Mouse (Mus musculus) monocyte, adult 5-6 weeks (primary cell): ENCODE data around the gene Sft2d1. TPM values are rescaled to one million over a fixed set of nuclear protein-coding genes. Genes with fewer than 3 reads are reported as not detected.
A peak's percentile ranks its signal among the peaks of the same experiment; 100 is the strongest.
"Not testable (repeated sequence)": the region's sequence is repeated elsewhere in the genome, so short reads cannot be mapped to it uniquely, and the experiment has no call there.

Source experiments
- ATAC-seq: fragments of 153-309, 156-312 bp; replicated peaks from 2 replicates; pipeline ENCODE4 v1.8.0; 2017; ENCODE audit warnings: mild to moderate bottlenecking; ENCODE audit not compliant: low TSS enrichment, insufficient number of reproducible peaks, severe bottlenecking, poor library complexity, low FRiP score
- total RNA-seq: library from RNA; stranded (forward); fragments of 200-1000, 200-491, 200-594 nt; gene quantifications from 3 replicates; pipeline ENCODE4 v1.2.3, GENCODE M21; 2017

The Sft2d1 gene
- total RNA-seq, 1 experiment from 2014 or later = 73.1 TPM

DNA sequence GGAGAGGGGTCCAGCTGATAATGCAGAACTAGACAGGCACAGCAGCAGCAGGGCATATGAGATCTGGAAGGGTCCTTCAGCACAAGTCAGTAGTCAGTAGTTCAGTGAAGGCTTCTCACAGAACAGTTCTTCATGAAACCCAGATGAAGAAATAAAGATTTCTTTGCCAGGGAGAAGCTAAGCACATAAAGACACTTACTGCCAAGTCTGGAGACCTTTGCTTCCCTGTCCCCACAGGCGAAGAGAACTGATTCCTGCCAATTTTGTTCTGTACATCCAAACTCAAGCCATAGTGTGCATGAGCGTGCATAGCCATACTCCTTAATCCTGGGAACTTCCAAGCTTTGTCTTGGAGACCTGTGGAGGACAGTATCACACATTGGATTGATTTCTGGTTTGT, 12.6 kb upstream of the Sft2d1 start:
- ATAC-seq = no peak

DNA sequence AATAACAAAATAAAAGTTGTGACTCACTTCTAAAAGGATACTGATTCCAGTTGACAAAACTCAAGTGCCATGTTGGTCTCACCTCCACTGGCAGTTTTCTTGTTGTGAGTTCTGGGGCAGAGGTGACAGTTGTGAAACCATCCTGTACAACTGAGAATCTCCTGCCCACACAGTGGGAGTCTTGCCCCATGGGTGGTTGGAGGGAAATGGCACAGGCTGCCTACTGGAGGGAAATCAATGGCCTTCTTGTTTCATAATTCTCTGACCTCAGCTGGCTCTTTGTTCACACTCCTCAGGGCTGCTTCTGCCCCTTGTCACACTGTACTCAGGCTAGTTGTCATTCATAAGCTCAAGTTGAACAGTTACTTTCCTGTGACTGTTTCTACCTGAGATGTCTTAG, 11.4 kb upstream of the Sft2d1 start:
- ATAC-seq = no peak

DNA sequence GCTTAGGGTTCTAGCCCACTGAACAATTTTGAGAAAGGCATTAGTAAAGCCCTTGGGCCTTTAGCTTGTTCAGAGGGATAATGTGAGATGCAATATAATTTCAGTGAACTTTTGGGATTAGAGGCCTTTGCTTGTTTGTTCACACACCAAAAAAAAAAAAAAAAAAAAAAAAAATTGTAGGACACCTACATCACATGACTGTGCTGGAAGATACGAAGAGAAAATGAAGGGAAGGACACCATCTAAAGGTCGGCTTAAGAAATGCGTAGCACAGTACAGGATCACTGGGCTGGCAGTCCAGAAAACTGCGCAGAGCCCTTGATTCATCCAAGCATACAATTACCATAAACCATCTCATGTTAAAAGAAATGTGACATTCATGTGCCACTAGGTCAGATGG, 9.4 kb upstream of the Sft2d1 start:
- no peak for ATAC-seq

DNA sequence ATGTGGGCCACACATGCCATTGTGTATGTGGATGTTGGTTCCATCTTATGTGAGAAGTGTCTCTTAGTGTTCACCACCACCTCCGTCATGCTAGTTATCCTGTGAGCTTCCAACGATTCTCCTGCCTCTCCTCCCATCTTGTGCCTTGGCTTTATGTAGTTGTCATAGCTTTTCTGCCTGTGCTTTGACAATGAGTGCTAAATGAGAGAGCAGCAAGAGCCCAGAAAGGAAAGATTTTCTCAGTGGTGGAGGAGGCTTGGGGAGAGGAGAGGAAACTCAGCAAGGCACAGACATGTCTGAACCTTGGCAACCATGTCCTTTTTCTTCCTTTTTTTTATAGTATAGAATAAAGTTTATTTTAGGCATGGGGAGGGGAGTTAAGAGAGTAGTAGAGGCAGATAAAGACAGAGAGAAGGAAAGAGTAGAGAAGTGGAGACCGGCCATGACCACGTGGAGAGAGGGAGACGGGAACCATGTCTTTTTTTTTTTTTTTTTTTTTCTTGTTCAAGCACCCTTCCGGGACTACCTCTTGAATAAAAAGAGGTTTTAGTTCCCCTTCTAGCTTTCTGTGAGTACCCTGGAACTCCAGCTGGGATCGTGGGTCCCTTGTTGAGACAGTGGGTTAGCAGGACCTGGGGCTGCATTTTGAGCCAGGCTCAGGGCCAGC, 8.0 kb upstream of the Sft2d1 start:
- ATAC-seq = no peak

DNA sequence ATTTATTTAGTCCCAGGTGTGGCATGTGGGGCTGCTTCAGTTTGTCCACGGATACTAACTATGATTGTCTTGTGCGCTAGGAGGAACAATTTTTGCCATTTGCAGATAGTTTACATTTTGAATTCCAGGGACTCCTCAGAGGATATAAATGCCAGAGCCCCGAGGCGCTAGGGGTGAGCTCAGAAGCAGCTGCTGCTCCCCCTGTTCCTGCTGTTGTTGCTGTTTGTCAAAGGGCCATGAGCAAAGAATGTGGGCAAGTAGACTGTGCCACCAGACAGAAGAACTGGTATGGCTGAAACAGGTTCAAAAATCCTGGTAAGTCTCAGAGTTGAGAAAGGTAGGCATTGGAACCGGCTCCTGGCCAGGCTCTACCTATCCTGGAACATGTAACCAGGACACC, 7.2 kb upstream of the Sft2d1 start:
- ATAC-seq = no peak

DNA sequence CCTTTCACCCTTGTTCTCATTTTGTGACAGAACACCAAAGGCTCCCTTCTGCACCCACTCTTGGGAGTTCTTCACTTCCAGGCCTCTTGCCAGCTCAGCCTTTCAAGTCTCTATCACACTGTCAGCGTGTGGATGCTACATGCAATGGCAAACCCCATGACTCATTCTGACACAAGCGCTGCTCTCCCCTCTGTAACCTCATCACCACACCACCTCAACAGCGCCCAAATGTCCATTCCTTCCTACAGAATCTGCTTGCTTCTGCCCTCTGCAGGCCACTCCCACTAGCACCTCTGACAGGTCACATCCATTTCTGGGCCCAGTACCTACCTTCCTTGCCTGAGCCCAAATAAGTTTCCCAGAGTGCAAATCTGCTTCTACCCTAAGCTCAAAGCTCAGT, 5.1 kb upstream of the Sft2d1 start:
- ATAC-seq = no peak

DNA sequence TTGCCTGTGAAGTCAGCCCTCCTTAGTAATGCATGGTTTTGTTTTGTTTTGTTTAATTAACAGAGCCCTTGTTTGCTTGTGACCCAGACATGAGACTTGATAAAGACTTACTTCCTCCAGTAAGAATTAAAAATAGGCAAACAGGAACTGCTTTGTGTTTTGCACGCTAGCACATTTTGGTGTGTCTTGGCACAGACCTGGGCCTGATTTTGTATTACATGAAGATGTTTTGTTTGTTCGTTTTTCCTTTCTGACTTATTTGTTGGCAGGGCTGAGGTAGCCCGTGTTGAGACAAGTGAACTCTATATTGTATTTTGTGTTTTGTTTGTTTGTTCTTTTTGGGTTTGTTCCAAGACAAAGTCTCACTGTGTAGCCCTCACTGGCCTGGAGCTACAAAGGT, 849 bp downstream of the Sft2d1 start:
- no peak for ATAC-seq

DNA sequence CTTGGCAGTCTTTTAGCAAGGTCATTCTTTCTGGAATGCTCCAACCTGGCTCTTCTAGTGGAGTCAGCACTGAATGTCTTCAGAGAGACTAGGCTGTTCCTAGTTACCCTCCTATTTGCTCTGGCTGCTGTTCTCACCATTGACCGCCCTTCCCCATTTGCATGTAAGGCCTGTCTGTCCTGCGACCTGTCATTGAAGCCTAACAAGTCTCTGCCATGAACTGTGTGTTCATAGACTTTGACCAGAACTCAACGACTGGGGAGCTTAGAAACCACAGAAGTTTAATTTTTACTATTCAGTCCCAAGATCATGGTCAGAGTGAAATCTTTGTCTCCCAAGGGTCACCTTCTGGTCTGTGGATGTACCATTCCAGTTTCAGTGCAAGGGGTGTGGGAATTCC, 3.1 kb downstream of the Sft2d1 start:
- no peak for ATAC-seq

DNA sequence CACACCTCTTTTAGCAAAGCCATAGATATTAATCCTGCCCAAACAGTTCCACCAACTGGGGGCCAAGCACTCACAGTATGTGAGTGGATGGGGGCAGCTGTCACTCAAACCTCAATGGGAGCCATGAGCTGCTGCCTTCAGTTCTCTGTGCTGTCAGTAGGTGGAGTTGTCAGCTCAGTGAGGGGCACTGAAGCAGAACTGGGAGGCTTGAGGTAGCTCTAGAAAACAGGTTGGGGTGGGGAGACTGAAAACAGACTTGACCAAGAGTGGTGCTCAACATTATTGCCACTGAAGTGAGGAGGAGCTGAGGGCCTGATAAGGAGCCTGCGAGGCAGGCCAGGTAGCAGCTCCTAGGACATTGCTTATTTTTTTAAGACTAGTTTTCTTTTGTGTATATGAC, 5.3 kb downstream of the Sft2d1 start:
- no peak for ATAC-seq

DNA sequence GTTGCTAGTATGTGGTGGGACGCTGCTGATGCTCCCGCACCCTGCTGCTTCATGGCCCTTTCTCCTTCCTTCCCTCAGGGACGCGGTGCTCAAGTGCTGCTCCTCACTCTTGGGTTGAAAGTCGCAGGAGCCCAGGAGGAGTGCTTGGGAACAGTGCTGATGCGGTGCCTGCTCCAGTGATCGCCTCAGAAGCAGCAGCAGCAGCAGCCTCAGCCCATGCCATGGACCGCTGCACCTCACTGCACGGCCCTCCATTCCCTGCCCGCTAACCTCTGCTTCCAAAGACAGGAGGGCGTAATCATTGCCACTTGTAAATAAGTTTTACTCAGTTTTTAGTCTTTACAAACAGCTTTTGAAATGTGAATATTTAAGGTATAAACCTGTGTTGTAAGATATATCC, 16.0 kb downstream of the Sft2d1 start:
- ATAC-seq = not testable (repeated sequence)

DNA sequence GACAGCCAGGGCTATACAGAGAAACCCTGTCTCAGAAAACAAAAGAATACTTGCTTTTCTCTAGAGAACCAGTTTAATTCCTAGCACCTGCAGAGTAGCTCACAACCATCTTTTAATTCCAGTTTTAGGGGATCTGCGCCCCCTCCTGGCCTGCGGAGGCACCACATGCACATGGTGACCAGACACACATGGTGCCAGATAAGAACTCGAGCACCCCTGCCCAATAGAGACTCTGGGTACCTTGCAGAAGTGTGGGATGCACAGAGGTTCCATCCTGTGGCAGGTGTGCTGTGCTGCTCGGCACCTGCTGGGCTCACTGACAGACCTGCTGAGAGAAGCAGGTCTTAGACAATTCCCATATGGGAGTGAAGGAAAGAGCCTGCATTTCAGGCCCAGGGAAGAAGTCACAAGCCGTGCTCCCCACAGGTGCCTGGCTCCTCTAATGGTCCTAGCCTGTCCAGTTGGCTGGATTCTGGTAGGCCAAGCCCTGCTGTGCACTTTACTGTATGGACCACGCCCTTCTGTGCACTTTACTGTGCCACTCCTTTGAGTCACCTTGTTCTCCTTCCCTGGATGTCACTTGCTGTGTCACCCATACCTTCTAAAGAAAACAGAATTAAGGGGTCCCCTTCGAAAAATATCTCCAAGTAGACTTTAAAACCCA, 17.7 kb downstream of the Sft2d1 start:
- 0 out of 2 replicates have a peak, but pooled peaks have one; percentile 51 for ATAC-seq

DNA sequence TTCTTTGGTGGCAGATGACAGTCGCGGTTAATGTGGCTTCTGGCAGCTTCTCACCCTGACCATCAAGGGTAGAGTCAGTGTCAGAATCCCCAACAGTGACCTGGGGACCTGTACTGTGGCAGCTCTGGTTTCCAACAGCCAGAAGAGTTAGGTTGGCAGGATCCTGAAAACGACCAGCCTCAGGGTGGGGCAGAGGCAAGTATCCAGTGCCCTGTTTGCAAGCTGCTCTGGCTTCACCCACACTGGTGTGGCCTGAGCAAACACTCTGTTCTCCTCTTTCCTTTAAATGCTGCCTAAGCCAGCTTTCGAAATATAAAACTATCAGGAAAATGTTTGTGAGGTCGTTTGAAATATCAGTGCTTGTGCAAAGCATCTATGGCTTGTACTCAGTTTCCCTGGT, 19.7 kb downstream of the Sft2d1 start:
- ATAC-seq = no peak

DNA sequence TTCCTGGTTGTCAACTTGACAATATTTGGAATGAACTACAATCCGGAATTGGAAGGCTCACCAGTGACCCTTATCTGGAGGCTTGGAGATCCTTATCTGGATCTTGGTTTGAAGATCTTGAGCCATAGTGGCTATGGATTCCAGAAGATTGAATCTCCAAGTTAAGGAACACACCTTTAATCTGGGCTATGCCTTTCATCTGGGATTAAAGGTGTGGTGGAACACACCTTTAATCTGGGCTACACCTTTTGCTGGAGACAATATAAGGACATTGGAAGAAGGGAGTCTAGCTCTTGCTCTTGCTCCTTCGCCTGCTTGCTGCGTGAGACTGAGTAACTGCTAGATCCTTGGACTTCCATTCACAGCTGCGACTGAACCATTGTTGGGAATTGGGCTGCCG, 26.3 kb downstream of the Sft2d1 start, which contains the start of gene Prr18:
TSS of gene Prr18 (plus strand) at position 301 of the 400 bp plus-strand sequence.
- not testable (repeated sequence) for ATAC-seq

DNA sequence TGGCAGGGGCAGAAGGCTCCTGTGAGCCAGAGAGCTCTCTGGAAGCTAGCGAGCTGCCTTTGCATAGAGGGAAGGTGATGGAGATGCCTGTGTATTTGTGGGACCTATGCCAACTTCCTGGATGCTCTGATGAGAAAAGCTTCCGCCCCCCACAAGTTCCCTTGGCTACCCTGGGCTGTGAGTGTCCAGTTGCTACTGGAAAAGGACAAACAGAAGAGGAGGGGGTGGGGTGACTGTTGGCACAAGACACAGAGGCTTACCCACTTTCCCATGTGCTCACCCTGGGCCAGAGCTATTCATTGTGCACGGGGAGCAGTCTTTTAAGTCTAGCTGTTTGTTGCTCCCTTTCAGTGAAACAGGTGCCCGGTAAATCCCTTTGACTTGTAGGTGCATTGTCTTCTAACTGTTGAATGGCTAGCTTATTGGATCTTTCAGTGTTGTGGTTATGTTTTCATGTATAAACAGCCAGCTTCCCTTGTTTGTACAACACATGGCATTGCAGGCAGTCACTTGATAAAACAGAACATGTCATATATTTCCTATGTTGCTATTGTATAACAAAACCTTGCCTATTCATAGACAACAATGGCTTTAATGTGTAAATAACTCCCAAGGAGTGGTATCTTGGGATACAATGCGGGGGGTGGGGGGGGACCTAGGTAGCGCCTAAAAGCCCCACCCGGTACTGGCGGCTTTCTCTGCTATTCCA, 28.9 kb downstream of the Sft2d1 start:
- no peak for ATAC-seq

DNA sequence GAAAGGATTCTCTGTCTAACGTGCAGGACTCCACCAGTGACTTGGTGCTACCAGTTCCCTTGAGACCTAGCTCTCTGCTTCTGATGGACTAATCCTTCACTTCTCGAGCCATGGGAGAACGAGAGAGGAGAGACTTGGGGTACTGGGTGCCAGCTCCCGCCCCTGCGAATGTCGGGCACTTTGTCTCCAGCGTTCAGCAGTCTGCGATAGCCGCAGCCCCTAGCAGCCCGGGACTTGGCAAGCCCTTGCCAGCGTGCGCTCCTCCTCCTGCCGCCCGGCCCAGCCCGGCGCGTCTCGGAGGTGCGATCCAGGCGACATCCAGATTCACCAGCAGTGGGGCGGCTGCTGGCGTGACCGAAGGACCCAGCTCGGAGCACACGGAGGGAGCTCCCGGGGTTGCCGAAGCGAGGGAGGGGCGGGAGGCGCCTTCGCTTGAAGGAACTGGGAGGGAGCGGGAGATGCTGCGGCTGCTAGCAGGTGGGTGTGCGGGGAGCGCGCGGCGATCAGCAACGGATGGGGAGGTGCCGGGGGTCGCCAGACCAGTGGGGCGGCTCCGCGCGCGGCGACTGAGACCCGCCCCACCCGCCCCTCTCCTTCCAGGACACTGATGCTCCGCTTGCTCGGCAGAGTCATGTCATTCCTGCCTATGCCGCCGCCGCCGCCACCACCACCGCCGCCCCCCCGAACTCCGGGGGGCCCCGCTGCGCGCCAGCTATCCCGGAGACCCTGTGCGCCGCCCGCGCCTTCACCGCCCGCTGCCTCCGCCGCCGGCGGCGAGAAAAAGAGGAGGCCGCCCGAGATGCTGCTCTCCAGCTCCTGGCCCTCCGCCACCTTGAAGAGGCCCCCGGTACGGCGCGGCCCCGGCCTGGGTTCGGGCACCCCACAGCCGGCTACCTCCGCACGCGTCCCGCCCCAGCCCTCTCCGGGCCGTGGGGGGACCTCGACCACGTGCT, 29.8 kb downstream of the Sft2d1 start:
- no peak for ATAC-seq

DNA sequence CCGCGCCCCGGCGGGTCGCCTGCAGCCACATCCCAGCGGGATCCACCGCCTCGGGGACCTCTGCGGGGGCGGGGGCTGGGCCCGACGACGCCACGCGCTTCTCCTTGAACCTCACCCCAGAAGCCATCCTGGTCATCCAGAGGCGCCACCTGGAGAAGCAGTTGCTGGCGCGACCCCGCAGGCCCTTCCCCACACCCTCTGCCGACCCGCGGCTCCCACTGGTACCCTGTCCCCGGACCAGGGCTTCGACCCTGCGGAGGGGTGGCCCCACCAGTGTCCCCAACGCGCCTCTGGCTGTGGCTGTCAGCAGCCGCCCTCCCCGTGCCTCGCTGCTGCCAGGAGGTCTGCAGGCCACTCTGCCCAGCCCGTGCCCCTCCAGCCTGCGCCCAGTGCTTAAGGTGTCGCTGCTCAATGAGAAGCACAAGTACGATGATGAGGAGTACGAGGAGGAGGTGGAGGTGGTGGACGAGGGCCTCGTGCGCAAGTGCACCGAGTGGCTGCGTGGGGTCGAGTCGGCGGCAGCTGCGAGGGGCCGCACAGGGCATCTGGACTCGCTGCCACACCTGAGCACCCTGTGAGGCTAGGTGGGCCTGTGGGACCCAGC, 30.6 kb downstream of the Sft2d1 start:
- ATAC-seq = no peak

DNA sequence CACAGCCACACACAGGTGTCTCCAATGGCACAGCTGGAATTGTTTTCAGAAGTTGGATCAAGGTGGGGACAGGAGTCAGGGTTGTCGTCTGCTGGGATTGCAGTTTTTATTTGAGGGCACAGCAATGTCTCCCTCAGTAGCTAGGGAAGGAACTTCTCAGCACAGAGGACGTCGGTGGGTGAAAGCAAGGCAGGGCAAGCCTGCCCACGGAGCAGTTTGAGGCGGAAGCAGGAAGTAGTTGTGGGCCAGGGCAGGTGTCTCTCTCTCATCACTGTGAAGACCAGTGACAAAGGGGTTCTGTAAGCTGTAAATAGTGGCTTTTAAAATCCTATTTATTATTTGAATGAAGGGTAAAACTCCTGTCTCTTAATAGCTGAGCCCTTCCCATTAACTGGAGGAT, 31.8 kb downstream of the Sft2d1 start:
- no peak for ATAC-seq

DNA sequence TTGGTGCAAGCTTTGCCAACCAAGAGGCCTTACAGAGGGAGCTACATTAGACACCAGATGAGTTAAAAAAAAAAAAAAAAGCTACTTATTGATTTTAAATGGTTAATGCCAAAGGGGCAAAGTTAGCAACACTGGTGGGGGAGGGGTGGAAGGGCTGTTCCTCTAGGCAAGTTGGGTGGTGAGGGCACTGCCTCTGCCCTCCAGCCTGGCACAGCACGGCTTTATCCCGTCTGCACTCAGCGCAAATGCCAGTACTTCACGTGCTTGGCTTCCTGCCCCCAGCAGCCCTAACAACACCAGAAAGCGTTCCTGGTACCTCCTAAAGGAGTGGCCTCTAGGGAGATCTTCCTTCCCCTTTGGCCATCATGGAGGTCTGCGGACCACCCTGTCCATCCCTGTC, 32.5 kb downstream of the Sft2d1 start:
- no peak for ATAC-seq
